Mouse (Mus musculus) spleen, adult 2 months (tissue): ENCODE data around the gene Cntln.

Source experiments
- CTCF ChIP-seq: fragments of 200-500 bp; IDR thresholded peaks from 2 replicates; pipeline ENCODE4 v1.5.1; 2011; ENCODE audit warnings: mild to moderate bottlenecking, inconsistent platforms; ENCODE audit not compliant: insufficient read depth, insufficient read length, insufficient replicate concordance; ENCODE audit errors: extremely low read depth
- POLR2A ChIP-seq: fragments of 200-500 bp; IDR thresholded peaks from 2 replicates; pipeline ENCODE4 v1.6.1; 2011; ENCODE audit warnings: low read depth, low read length, inconsistent platforms

DNA sequence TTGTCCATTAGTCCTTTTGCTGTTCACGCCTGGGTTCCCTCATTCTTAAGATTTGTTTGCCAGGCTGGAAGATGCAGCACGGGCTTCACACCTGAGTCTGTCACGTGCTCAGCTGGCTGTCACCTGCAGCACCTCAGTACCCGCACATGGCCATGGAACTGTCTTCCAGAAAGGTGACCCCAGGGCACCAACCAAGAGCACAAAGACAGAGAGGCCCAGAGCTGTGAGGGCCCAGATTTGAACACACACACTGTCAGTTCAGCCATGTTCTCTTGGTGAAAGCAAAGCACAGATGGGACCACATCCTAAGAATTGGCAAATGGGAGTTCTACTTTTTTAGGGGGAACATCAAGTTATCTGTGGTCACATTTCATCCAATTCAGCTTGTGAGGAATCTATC lies 211.9 kb downstream of the Cntln start:
- no peak for TF ChIP-seq POLR2A
- no peak for TF ChIP-seq CTCF
